Mouse (Mus musculus): ENCODE results near the gene Ddx24. TPM values are rescaled to one million over a fixed set of nuclear protein-coding genes. Genes with fewer than 3 reads are reported as not detected.
"Not testable (repeated sequence)": the region's sequence is repeated elsewhere in the genome, so short reads cannot be mapped to it uniquely, and the experiment has no call there.

Gene Ddx24
- 92.5 and 101 TPM in 2 replicates for polyA plus RNA-seq (2016; fragmentation: Nextera tagmentation; extraction: Ambion mirVana)

GRCm38 (mm10) chr12:103425729-103426470 lies at the start of gene Ddx24:
Ddx24 (minus strand) TSS chr12:103425830.
- WGBS = 1% methylated on average over 33 of the region's 33 CpGs
- H3K4me3 ChIP-seq = peak within 1 kb of the TSS; percentile 91
- H3K36me3 ChIP-seq = peaks cover 28% of the 10 kb centered on the region
- H3K27ac ChIP-seq = peak within 1 kb of the TSS; percentile 86
- DNase-seq (ENCODE audit: low spot score) = peak; percentile 98
- peaks cover 26% of the 10 kb centered on the region for H3K4me1 ChIP-seq
- no peaks in the 10 kb centered on the region for H3K27me3 ChIP-seq (ENCODE audit: low read depth, poor library complexity, severe bottlenecking)
- H3K9me3 ChIP-seq (replicated peaks) = no peaks in the 10 kb centered on the region

GRCm38 (mm10) chr12:103474481-103474880 lies 48.9 kb upstream of the Ddx24 start:
- 61% methylated on average over 2 of the region's 2 CpGs for WGBS
- Histone ChIP-seq H3K27me3 (ENCODE audit: low read depth, poor library complexity, severe bottlenecking) (no peaks in the 10 kb centered on the region), H3K36me3 (no peaks in the 10 kb centered on the region), H3K27ac (no peak overlapping the region), H3K4me3 (no peak overlapping the region), H3K9me3 (replicated peaks) (no peaks in the 10 kb centered on the region), H3K4me1 (no peaks in the 10 kb centered on the region)
- DNase-seq (ENCODE audit: low spot score) = no peak

GRCm38 (mm10) chr12:103457140-103457539 lies 31.5 kb upstream of the Ddx24 start, which contains the start of gene Ifi27l2b:
Ifi27l2b (minus strand) TSS chr12:103457223.
- Histone ChIP-seq H3K4me3 (no peak within 1 kb of the TSS), H3K4me1 (no peaks in the 10 kb centered on the region), H3K27ac (no peak within 1 kb of the TSS), H3K27me3 (ENCODE audit: low read depth, poor library complexity, severe bottlenecking) (no peaks in the 10 kb centered on the region), H3K36me3 (no peaks in the 10 kb centered on the region), H3K9me3 (replicated peaks) (no peaks in the 10 kb centered on the region)
- no peak for DNase-seq (ENCODE audit: low spot score)
- WGBS = 76% methylated on average over 3 of the region's 3 CpGs

- H3K4me3 ChIP-seq; DNase-seq (ENCODE audit: low spot score); H3K4me1 ChIP-seq; H3K27ac ChIP-seq; H3K27me3 ChIP-seq (ENCODE audit: low read depth, poor library complexity, severe bottlenecking); H3K36me3 ChIP-seq; H3K9me3 ChIP-seq (replicated peaks): not testable (repeated sequence)
- no CpG with 5 or more reads among the region's 1 CpGs for WGBS
Measured at GRCm38 (mm10) chr12:103456727-103457126, 31.1 kb upstream of the Ddx24 start.

- H3K4me3 ChIP-seq = no peak overlapping the region
- H3K27me3 ChIP-seq (ENCODE audit: low read depth, poor library complexity, severe bottlenecking) = no peaks in the 10 kb centered on the region
- H3K4me1 ChIP-seq = no peaks in the 10 kb centered on the region
- no peak for DNase-seq (ENCODE audit: low spot score)
- no peak overlapping the region for H3K27ac ChIP-seq
- no peaks in the 10 kb centered on the region for H3K36me3 ChIP-seq
- no peaks in the 10 kb centered on the region for H3K9me3 ChIP-seq (replicated peaks)
Measured at GRCm38 (mm10) chr12:103453361-103453760, 27.7 kb upstream of the Ddx24 start.

GRCm38 (mm10) chr12:103445060-103445459 lies 19.4 kb upstream of the Ddx24 start:
- no peaks in the 10 kb centered on the region for H3K36me3 ChIP-seq
- H3K4me1 ChIP-seq = no peaks in the 10 kb centered on the region
- H3K9me3 ChIP-seq (replicated peaks) = no peaks in the 10 kb centered on the region
- H3K27me3 ChIP-seq (ENCODE audit: low read depth, poor library complexity, severe bottlenecking) = no peaks in the 10 kb centered on the region
- no peak for DNase-seq (ENCODE audit: low spot score)
- no peak overlapping the region for H3K4me3 ChIP-seq
- WGBS = 86% methylated on average over 3 of the region's 3 CpGs
- no peak overlapping the region for H3K27ac ChIP-seq

- not testable (repeated sequence) for H3K27ac ChIP-seq; H3K27me3 ChIP-seq (ENCODE audit: low read depth, poor library complexity, severe bottlenecking); H3K36me3 ChIP-seq; DNase-seq (ENCODE audit: low spot score); H3K4me1 ChIP-seq; H3K4me3 ChIP-seq; H3K9me3 ChIP-seq (replicated peaks)
- WGBS = 39% methylated on average over 6 of the region's 7 CpGs
Measured at GRCm38 (mm10) chr12:103444261-103444660, 18.6 kb upstream of the Ddx24 start.

- DNase-seq (ENCODE audit: low spot score) = no peak
- no peaks in the 10 kb centered on the region for H3K27me3 ChIP-seq (ENCODE audit: low read depth, poor library complexity, severe bottlenecking)
- 61% methylated on average over 3 of the region's 3 CpGs for WGBS
Measured at GRCm38 (mm10) chr12:103443524-103443923, 17.9 kb upstream of the Ddx24 start, which contains the start of gene Ifi27l2a. Ifi27l2a (minus strand) TSS chr12:103443680.

GRCm38 (mm10) chr12:103437601-103438000 lies 12.0 kb upstream of the Ddx24 start:
- Histone ChIP-seq H3K27me3 (ENCODE audit: low read depth, poor library complexity, severe bottlenecking) (no peaks in the 10 kb centered on the region), H3K4me3 (no peak overlapping the region), H3K9me3 (replicated peaks) (no peaks in the 10 kb centered on the region), H3K4me1 (no peaks in the 10 kb centered on the region; the same call in 1 of the 2 replicates), H3K36me3 (no peaks in the 10 kb centered on the region), H3K27ac (no peak overlapping the region)
- 95% methylated on average over 1 of the region's 1 CpGs for WGBS
- DNase-seq (ENCODE audit: low spot score) = no peak

More at GRCm38 (mm10) chr12:103443524-103443923, 17.9 kb upstream of the Ddx24 start, which contains the start of gene Ifi27l2a:
- H3K4me1 ChIP-seq = no peaks in the 10 kb centered on the region
- H3K4me3 ChIP-seq = no peak within 1 kb of the TSS
- H3K36me3 ChIP-seq = no peaks in the 10 kb centered on the region
- no peaks in the 10 kb centered on the region for H3K9me3 ChIP-seq (replicated peaks)
- H3K27ac ChIP-seq = no peak within 1 kb of the TSS

GRCm38 (mm10) chr12:103434861-103435260 lies 9.2 kb upstream of the Ddx24 start:
- no peaks in the 10 kb centered on the region for H3K9me3 ChIP-seq (replicated peaks)
- H3K27me3 ChIP-seq (ENCODE audit: low read depth, poor library complexity, severe bottlenecking) = no peaks in the 10 kb centered on the region
- H3K4me3 ChIP-seq = no peak overlapping the region
- no peaks in the 10 kb centered on the region; the same call in 1 of the 2 replicates for H3K4me1 ChIP-seq
- no peaks in the 10 kb centered on the region for H3K36me3 ChIP-seq
- H3K27ac ChIP-seq = no peak overlapping the region
- no peak for DNase-seq (ENCODE audit: low spot score)

GRCm38 (mm10) chr12:103433986-103434731 lies 8.5 kb upstream of the Ddx24 start, which contains the start of gene Ifi27:
Ifi27 (plus strand) TSS chr12:103434211.
- no peaks in the 10 kb centered on the region for H3K36me3 ChIP-seq
- no peaks in the 10 kb centered on the region; the same call in 1 of the 2 replicates for H3K4me1 ChIP-seq
- 79% methylated on average over 8 of the region's 8 CpGs for WGBS
- H3K27ac ChIP-seq = no peak within 1 kb of the TSS
- no peaks in the 10 kb centered on the region for H3K9me3 ChIP-seq (replicated peaks)
- DNase-seq (ENCODE audit: low spot score) = no peak
- no peak within 1 kb of the TSS for H3K4me3 ChIP-seq
- no peaks in the 10 kb centered on the region for H3K27me3 ChIP-seq (ENCODE audit: low read depth, poor library complexity, severe bottlenecking)

GRCm38 (mm10) chr12:103433430-103433829 lies 7.8 kb upstream of the Ddx24 start:
- Histone ChIP-seq H3K27me3 (ENCODE audit: low read depth, poor library complexity, severe bottlenecking) (no peaks in the 10 kb centered on the region), H3K4me1 (no peaks in the 10 kb centered on the region; the same call in 1 of the 2 replicates), H3K9me3 (replicated peaks) (no peaks in the 10 kb centered on the region), H3K36me3 (no peaks in the 10 kb centered on the region), H3K27ac (no peak overlapping the region), H3K4me3 (no peak overlapping the region)
- WGBS = 90% methylated on average over 2 of the region's 2 CpGs
- DNase-seq (ENCODE audit: low spot score) = no peak

GRCm38 (mm10) chr12:103426710-103427109 lies 1.1 kb upstream of the Ddx24 start:
- H3K27ac ChIP-seq = no peak overlapping the region
- H3K27me3 ChIP-seq (ENCODE audit: low read depth, poor library complexity, severe bottlenecking) = no peaks in the 10 kb centered on the region
- WGBS = 88% methylated on average over 7 of the region's 7 CpGs
- no peaks in the 10 kb centered on the region for H3K9me3 ChIP-seq (replicated peaks)
- peaks cover 22% of the 10 kb centered on the region for H3K4me1 ChIP-seq
- peaks cover 23% of the 10 kb centered on the region for H3K36me3 ChIP-seq
- DNase-seq (ENCODE audit: low spot score) = no peak
- no peak overlapping the region for H3K4me3 ChIP-seq

Measured in limb, embryonic 10.5 days (tissue).